Mouse (Mus musculus): ENCODE measurements around the gene Dus3l. TPM values are rescaled to one million over a fixed set of nuclear protein-coding genes. Genes with fewer than 3 reads are reported as not detected.

Dus3l gene
- total and polyA plus RNA-seq, 3 experiments, result 38.9 to 70.5 TPM; not detected in 1

DNA sequence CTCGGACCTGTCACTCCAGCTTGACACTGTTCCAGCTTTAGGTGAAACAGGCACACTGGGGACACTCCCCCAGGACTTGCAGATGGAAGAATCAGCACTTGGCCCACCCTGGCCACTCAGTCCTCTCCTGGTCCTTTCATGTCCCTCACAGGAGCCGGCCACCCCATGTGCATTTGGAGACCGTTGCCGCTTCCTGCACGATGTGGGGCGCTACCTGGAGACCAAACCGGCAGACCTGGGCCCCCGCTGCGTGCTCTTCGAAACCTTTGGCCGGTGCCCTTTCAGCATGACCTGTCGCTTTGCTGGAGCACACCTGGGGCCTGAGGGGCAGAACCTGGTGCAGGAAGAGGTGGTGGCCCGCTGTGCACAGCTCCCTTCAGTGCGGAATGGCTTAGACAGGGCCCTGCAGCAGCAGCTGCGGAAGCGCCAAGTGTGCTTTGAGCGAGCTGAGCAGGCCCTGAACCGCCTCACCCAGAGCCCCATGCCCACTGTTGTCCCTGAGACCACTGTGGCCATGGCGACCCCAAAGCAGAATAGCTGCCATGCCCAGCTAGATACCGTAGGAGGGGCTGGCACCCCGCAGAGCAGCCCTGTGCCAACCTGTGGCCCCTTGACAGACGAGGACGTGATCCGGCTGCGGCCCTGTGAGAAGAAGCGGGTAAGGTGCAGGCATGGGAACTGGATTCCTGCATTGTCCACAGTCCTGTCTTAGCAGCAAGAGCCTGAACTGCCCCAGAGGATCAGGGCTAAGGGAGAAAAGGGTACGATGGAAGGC lies 2.3 kb downstream of the Dus3l start:
- H3K4me1 ChIP-seq (ENCODE audit: control insufficient read depth in 1 of 2, insufficient read depth in 2 of 2, low read length in 2 of 2), result peaks cover 0 to 18% of the 10 kb centered on the region in 2 experiments; a peak in 2 of 4 replicates
- no peaks in the 10 kb centered on the region for H3K27me3 ChIP-seq (ENCODE audit: control insufficient read depth in 1 of 2, insufficient read depth in 2 of 2, low read length in 2 of 2)
- peaks cover 0 to 9% of the 10 kb centered on the region in 2 experiments; a peak in 2 of 4 replicates for H3K36me3 ChIP-seq (ENCODE audit: control insufficient read depth in 1 of 2, insufficient read depth in 2 of 2, low read length in 2 of 2)
- H3K4me3 ChIP-seq (ENCODE audit: control insufficient read depth in 1 of 2, insufficient read depth in 1 of 2, low read depth in 2 of 2, low read length in 2 of 2), result no peak overlapping the region
- DNase-seq (ENCODE audit: low read depth, low spot score), result no peak
- H3K9me3 ChIP-seq (replicated peaks; ENCODE audit: insufficient read depth, low read length), result no peaks in the 10 kb centered on the region
- TF ChIP-seq ZC3H11A (IDR thresholded peaks at IDR 0.05; ENCODE audit: low read depth, low read length) (no peak), ZNF384 (IDR thresholded peaks at IDR 0.05; ENCODE audit: low read depth, low read length) (no peak), TCF12 (IDR thresholded peaks at IDR 0.05; ENCODE audit: low read depth, low read length) (no peak), POLR2A (IDR thresholded peaks at IDR 0.05; ENCODE audit: control insufficient read depth in 1 of 2, insufficient read depth in 1 of 2, low read depth in 1 of 2, low read length in 2 of 2, poor library complexity in 1 of 2) (no peak), RAD21 (IDR thresholded peaks at IDR 0.05; ENCODE audit: low read depth, low read length) (no peak), ZKSCAN1 (IDR thresholded peaks at IDR 0.05; ENCODE audit: low read depth, low read length) (no peak), USF2 (IDR thresholded peaks at IDR 0.05; ENCODE audit: borderline replicate concordance in 1 of 2, insufficient read depth in 1 of 2, low read depth in 1 of 2, low read length in 2 of 2) (no peak), POLR2AphosphoS2 (IDR thresholded peaks at IDR 0.05; ENCODE audit: low read length) (no peak), MEF2A (IDR thresholded peaks at IDR 0.05; ENCODE audit: extremely low read depth, insufficient replicate concordance, low read depth, low read length, poor library complexity, severe bottlenecking) (no peak), JUND (IDR thresholded peaks at IDR 0.05; ENCODE audit: low read depth, low read length) (no peak), NRF1 (IDR thresholded peaks at IDR 0.05; ENCODE audit: insufficient read depth, low read depth, low read length, poor library complexity, severe bottlenecking) (no peak)
- no peak overlapping the region for H3K9ac ChIP-seq (ENCODE audit: control insufficient read depth, low read depth, low read length, poor library complexity, severe bottlenecking)
- peaks cover 14% of the 10 kb centered on the region for H3K79me2 ChIP-seq (ENCODE audit: control insufficient read depth, insufficient read depth, low read length, poor library complexity)
- no peak overlapping the region for H3K27ac ChIP-seq (ENCODE audit: control insufficient read depth, low read depth, low read length)

DNA sequence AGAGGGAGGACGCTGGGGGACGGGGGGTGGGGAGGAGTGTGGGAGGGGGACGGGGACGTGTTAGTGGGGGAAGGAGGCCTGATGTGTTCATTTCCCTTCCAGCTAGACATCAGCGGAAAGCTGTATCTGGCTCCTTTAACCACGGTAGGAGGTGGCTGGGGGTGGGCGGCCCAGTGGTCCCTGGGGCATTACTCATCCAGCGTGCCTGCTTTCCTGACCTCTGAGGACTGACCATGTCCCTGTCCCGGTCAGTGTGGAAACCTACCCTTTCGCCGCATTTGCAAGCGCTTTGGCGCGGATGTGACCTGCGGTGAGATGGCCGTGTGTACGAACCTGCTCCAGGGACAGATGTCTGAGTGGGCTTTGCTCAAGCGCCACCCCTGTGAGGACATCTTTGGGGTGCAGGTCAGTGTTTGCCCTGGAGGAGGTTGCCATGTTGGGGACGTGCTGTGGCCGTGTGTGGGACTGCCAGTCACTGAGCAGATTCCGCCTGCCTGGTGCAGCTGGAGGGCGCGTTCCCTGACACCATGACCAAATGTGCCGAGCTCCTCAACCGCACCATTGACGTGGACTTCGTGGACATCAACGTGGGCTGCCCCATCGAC lies 3.1 kb downstream of the Dus3l start:
- Histone ChIP-seq H3K79me2 (ENCODE audit: control insufficient read depth, insufficient read depth, low read length, poor library complexity) (peaks cover 14% of the 10 kb centered on the region), H3K27me3 (ENCODE audit: control insufficient read depth in 1 of 2, insufficient read depth in 2 of 2, low read length in 2 of 2) (no peaks in the 10 kb centered on the region), H3K4me1 (ENCODE audit: control insufficient read depth in 1 of 2, insufficient read depth in 2 of 2, low read length in 2 of 2) (peaks cover 0 to 15% of the 10 kb centered on the region in 2 experiments; a peak in 2 of 4 replicates), H3K9me3 (replicated peaks; ENCODE audit: insufficient read depth, low read length) (no peaks in the 10 kb centered on the region), H3K27ac (ENCODE audit: control insufficient read depth, low read depth, low read length) (no peak overlapping the region), H3K9ac (ENCODE audit: control insufficient read depth, low read depth, low read length, poor library complexity, severe bottlenecking) (no peak overlapping the region), H3K4me3 (ENCODE audit: control insufficient read depth in 1 of 2, insufficient read depth in 1 of 2, low read depth in 2 of 2, low read length in 2 of 2) (no peak overlapping the region), H3K36me3 (ENCODE audit: control insufficient read depth in 1 of 2, insufficient read depth in 2 of 2, low read length in 2 of 2) (peaks cover 0 to 6% of the 10 kb centered on the region in 2 experiments; a peak in 2 of 4 replicates)
- TF ChIP-seq POLR2AphosphoS2 (IDR thresholded peaks at IDR 0.05; ENCODE audit: low read length), result no peak
- TF ChIP-seq HCFC1 (IDR thresholded peaks at IDR 0.05; ENCODE audit: low read depth, low read length), result no peak
- no peak for TF ChIP-seq MXI1 (IDR thresholded peaks at IDR 0.05; ENCODE audit: low read depth, low read length)
- TF ChIP-seq SIN3A (IDR thresholded peaks at IDR 0.05; ENCODE audit: low read length), result no peak
- TF ChIP-seq SMC3 (IDR thresholded peaks at IDR 0.05; ENCODE audit: low read depth, low read length), result no peak
- no peak for TF ChIP-seq MEF2A (IDR thresholded peaks at IDR 0.05; ENCODE audit: extremely low read depth, insufficient replicate concordance, low read depth, low read length, poor library complexity, severe bottlenecking)
- TF ChIP-seq NELFE (IDR thresholded peaks at IDR 0.05; ENCODE audit: low read depth, low read length), result no peak
- no peak for TF ChIP-seq CTCF (IDR thresholded peaks at IDR 0.05 in 2 of 3, conservative IDR thresholded peaks at IDR 0.05 in 1 of 3; ENCODE audit: control insufficient read depth in 1 of 3, insufficient read depth in 1 of 3, low read depth in 2 of 3, low read length in 3 of 3, poor library complexity in 1 of 3, severe bottlenecking in 1 of 3)
- no peak for TF ChIP-seq USF2 (IDR thresholded peaks at IDR 0.05; ENCODE audit: borderline replicate concordance in 1 of 2, insufficient read depth in 1 of 2, low read depth in 1 of 2, low read length in 2 of 2)
- TF ChIP-seq EP300 (IDR thresholded peaks at IDR 0.05; ENCODE audit: low read depth in 1 of 2, low read length in 2 of 2), result no peak
- TF ChIP-seq RAD21 (IDR thresholded peaks at IDR 0.05; ENCODE audit: low read depth, low read length), result no peak
- TF ChIP-seq POLR2AphosphoS5 (IDR thresholded peaks at IDR 0.05; ENCODE audit: borderline replicate concordance, low read depth, low read length), result no peak
- no peak for TF ChIP-seq RCOR1 (IDR thresholded peaks at IDR 0.05; ENCODE audit: low read depth, low read length)
- no peak for TF ChIP-seq UBTF (IDR thresholded peaks at IDR 0.05; ENCODE audit: borderline replicate concordance, insufficient read depth, low read depth, low read length)
- no peak for TF ChIP-seq ZNF384 (IDR thresholded peaks at IDR 0.05; ENCODE audit: low read depth, low read length)
- TF ChIP-seq TCF12 (IDR thresholded peaks at IDR 0.05; ENCODE audit: low read depth, low read length), result no peak
- no peak for TF ChIP-seq ZC3H11A (IDR thresholded peaks at IDR 0.05; ENCODE audit: low read depth, low read length)
- no peak for TF ChIP-seq GATA1 (IDR thresholded peaks at IDR 0.05; ENCODE audit: low read depth, low read length)
- DNase-seq (ENCODE audit: low read depth, low spot score), result no peak

Data from MEL (cell line).